Mouse (Mus musculus) liver, embryonic 14.5 days (tissue): ENCODE measurements around the gene Paox.

Experiments used
- CTCF ChIP-seq: IDR thresholded peaks from 2 replicates; pipeline ENCODE4 v1.5.1; 2016; ENCODE audit warnings: antibody characterized with exemption, low read depth, control low read depth
- EP300 ChIP-seq: IDR thresholded peaks from 2 replicates; pipeline ENCODE4 v1.6.1; 2016; ENCODE audit warnings: antibody characterized with exemption, low read depth

DNA sequence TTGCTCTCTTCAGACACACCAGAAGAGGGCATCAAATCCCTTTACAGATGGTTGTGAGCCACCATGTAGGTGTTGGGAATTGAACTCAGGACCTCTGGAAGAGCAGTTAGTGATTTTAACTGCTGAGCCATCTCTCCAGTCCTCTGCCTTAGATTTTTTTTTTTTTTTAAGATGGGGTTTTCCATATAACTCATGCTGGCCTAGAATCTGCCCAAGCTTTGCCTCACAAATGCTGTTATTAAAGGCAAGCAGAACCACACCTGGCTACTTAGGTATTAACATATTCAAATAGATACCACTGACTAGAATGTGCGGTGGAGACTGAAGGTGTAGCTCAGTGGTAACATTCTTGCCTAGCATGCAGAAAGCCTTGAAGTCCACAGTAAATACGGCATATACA is 4.9 kb downstream of the Paox start:
- TF ChIP-seq EP300 (no peak), CTCF (no peak)
